Mouse (Mus musculus) left cerebral cortex, postnatal 25 days (tissue): Measurements from ENCODE around the gene Zgpat. TPM values are rescaled to one million over a fixed set of nuclear protein-coding genes. Genes with fewer than 3 reads are reported as not detected.
A peak's percentile ranks its signal among the peaks of the same experiment; 100 is the strongest.

Source experiments
- DNase-seq, 2 experiments: peaks; one replicate each; pipeline ENCODE4 v3.0.0; 2022; ENCODE audit warnings: low spot score in 2 of 2, mixed read lengths in 1 of 2
- intact Hi-C: fragments of 180-260 bp; cut with DNase I; formaldehyde crosslinking; loops from one replicate; pipeline ENCODE4 v1.15.1; 2025
- total RNA-seq, 2 experiments: library from RNA; stranded (reverse); gene quantifications; 2 replicates each; pipeline ENCODE4 v1.2.3; 2021

The Zgpat gene
- total RNA-seq, result 10 to 100 TPM; 64.8 to 68.0 TPM

DNA sequence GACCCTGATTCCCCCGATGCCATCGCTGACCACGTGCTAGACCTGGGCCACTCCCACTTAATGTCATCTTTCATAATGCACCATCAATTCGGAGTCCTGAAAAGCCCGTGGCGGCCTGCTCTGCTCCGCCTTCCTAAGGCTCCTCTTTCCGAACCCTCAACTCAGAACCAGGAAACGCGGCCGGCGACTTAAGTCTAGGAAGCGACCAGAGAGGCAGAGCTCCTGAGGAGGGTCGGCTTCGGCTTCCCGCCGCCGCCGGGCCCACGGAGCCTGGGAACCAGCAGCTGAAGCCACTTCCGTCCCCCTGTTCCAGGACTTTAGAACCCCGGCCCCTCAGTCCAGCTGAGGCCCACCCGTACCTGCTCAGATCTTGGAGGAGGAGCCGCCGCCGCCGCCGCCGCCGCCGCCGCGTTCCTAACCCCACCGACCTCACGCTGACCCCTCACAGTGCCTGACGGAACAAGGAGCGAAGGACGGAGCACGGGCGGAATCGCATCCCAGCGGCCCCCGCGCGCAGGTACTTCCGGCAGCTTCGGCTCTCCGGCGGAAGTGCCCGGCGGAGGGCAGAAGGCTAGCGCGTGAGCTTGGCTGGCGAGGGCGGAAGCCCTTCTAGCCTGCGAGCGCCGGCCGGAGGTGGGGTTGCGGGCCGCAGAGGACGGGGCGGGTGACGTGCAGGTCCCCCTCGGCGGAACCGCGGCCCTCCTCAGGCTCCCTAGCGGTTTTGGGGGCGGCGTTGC is at the start of gene Zgpat, which contains the start of gene Arfrp1:
Gene Zgpat (plus strand): TSS at position 69 of the 737 bp plus-strand sequence.
Gene Arfrp1 (minus strand): TSS at position 545 of the 737 bp plus-strand sequence.
- DNase-seq, result peak; percentile 91 to 93
- intact Hi-C loops, result no loop called here

DNA sequence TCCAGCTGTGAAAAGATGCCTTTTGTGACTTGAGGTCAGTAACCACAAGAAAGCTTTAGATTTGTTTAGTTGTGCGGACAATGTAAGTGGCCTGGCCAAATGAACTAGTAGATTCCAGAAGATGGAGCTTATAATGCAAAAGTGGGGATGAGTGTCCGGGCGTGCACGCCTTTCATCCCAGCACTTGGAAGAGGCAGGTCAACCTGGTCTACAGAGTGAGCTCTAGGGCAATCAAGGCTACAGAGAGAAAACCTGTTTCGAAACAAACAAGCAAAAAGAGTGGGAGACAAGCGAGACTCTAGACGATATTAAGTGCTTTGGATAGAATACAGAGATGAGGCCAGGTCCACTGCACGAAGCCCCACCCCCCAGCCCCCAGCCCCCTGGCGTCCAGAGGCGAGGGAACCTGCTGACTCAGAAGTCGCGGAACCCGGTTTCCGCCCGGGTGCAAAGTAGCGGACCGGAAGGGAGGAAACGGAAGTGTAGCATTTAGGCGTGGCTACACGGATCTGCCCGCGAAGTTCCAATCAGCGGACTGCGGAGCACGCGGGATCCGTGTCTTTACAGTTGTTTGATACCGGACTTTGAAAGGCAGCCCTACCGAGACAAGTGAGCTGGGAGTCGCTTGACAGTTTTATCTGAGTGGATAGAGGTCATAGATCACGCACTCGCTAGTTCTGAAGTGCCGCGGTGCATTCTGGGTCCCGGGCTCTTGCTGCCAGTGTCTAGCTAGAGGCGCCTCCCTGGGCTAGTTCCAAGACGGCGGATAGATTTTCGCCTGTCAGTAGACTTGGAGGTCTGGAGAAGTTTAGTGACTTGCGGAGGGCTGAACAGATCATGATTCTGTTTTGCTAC is 45.3 kb upstream of the Zgpat start, which contains the start of gene Rtel1:
Gene Rtel1 (plus strand): TSS at position 492 of the 855 bp plus-strand sequence.
- DNase-seq, result peak; percentile 84 to 89
- intact Hi-C loops, result no loop called here

DNA sequence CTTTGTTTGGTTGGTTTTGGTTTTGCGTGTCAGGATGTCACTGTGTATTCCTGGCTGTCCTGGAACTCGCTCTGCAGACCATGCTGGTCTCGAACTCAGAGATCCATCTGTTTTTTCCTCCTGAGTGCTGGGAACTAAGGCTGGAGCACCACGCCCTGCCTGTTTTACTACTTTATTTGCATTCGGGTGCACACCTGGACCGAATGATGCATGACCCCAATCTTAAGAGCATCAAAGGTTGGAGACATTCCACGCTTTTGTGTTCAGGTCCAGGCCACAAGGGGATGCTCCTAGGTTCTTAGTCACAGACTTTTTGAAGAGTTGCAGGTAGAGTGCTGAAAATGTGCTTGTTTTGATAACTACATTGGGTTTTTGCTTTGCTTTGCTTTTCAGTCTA is 44.6 kb upstream of the Zgpat start:
- intact Hi-C loops, result no loop called here
- DNase-seq, result no peak

DNA sequence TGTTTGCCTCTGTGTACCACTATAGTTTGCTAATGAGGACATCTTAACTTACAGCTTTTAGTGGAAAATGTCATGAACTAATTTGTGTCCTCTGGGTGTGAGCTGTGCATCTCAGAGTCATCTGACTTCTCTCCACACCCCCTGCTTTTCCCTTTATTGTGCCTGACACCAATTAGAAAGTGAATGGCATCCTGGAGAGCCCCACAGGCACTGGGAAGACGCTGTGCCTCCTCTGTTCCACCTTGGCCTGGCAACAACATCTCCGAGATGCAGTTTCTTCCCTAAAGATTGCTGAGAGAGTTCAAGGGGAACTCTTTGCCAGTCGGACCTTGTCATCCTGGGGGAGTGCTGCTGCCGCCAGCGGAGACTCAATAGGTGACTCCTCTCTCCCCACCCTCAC is 42.6 kb upstream of the Zgpat start:
- intact Hi-C loops, result no loop called here
- DNase-seq, result no peak

DNA sequence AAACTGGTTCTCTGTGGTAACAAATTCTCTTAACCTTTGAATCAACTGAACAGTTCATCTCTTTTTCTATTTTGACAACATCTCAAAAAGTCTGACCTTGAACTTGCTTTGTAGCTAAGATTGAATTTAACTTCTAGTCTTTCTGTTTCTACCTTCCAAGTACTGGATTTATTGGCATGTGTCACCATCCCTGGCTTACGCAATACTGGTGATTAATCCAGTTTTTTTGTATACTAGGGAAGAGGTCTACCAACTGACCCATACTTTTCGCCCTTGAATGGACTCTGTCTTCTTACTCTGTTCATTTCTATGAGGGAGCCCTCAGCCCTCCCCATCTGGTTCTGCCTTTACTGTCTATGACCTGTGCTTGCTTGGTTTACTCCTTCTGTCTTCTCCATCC is 38.6 kb upstream of the Zgpat start:
- intact Hi-C loops, result no loop called here
- no peak for DNase-seq

DNA sequence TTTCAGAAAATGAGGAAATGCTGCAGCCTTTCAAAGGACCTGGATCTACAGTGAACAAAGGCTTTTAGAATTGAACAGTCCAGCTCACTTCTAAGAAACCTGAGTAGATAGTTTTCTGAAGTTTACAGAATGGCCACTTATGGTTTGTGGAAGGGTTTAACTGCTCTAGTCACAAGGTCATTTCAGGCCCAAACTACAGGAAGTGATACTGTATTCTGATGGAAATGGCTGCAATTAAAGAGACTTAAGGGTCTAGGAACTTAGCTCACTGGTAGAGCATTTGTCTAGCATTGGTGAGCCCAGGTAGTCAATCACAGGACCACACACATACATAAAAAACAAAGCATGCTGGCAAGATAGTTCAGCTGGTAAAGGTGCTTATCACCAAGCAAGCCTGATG is 32.2 kb upstream of the Zgpat start:
- intact Hi-C loops, result no loop called here
- no peak for DNase-seq

DNA sequence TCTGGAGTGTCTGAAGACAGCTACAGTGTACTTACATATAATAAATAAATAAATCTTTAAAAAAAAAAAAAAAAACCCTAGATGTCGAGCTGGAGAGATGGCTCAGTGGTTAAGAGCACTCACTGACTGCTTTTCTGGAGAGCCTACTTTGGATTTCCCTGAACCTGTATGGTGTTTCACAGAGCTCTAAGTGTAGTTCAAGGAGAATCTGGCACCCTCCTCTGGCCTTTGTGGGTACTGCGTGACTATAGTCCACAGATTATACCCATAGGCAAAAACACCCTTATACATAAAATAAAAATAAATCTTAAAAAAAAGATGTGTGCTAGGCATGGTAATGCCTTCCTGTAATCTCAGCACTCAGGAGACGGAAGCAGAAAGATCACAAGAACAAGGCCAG is 30.7 kb upstream of the Zgpat start:
- intact Hi-C loops, result no loop called here
- DNase-seq, result peak; percentile 76 to 82

DNA sequence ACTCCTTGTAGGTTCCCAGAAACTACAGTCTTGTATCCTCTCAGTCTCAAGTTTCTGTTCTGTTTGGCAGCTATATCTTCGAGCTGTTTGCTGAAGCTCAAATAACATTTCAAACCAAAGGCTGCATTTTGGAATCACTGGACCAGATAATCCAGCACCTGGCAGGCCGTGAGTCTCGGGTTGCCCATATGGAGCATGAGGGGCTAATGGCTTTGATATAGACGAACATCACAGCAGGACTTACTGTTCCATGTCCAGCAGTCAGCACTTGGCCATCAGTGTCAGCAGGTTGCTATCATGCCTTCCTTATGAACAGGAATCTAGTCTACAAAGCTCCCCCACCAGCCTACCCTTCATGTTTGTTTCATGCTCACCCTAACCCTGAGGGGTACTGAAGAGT is 24.3 kb upstream of the Zgpat start:
- intact Hi-C loops, result no loop called here
- no peak for DNase-seq

DNA sequence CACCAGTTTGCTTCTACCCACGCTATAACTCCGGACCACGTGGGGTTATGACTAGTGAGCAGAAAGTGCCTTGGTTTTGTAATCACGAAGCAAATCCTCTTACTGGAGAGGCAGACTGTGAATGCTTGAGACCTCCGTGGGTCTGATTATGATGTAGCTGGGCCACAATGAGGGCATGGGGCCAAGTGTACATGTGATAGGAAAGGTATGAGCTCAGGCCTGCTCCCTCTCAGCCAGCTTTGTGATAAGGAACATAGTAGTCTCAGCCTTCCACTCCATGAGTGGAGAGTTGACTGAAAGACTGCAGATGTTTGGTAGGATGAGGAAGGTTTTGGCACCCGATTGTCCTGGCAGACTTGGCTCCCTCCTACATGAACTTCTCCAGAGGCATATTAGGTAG is 22.0 kb upstream of the Zgpat start:
- intact Hi-C loops, result no loop called here
- no peak for DNase-seq

DNA sequence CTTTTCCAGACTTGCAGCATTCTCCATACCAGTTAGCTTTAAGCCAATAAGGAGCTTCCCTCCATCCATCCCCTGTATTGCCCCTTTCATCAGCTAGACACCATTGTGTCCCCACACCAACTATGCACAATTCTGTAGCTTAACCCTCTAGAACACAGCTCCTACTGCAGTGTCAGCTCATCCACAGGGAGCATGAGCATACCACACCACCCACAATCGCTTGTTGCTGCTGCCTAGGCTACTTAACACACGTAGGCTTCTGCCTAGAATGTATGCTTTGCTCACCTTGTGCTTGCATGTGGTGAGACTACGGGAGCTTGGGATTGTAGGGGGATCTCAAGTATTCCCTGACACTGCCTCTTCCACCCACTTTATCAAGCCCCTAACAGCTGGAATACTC is 7.9 kb upstream of the Zgpat start:
- intact Hi-C loops, result no loop called here
- peak in 1 of 2 experiments; percentile 10 for DNase-seq

DNA sequence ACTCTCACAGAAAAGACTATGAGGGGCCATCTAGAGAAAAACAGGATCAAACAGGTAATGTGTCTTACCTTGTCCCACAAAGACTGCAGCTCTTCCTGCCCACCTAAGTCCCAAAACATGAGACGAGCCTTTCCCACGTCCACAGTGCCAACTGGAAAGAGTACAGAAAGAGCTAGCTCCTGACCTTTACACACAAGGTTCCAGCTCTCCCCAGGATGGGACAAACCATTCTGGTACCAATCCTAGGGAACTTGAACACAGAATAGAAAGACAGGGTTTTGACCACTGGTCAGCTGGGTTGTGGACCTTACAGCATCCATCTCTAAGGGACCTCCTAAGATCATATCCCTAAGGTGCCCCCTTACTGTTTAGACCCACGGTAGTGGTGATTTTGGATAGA is 782 bp upstream of the Zgpat start:
- intact Hi-C loops, result no loop called here
- no peak for DNase-seq

DNA sequence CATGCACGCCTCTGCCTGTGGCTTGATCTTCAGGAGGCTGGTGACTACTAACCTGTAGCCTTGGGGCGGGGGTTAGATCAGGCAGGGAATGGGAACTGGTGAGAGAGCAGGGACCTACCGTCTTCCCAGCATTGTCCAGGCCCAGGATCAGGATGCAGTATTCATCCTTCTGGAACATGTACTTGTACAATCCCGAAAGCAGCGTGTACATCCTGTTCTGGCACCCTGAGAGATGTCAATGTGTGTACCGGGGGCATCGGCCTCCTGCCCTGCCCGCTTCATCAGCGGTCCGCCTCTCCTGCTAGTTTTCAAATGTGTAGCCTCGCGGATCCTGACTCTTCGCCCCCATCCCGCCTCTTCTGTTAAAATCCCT is 255 bp upstream of the Zgpat start:
- no peak for DNase-seq
- intact Hi-C loops, result no loop called here

DNA sequence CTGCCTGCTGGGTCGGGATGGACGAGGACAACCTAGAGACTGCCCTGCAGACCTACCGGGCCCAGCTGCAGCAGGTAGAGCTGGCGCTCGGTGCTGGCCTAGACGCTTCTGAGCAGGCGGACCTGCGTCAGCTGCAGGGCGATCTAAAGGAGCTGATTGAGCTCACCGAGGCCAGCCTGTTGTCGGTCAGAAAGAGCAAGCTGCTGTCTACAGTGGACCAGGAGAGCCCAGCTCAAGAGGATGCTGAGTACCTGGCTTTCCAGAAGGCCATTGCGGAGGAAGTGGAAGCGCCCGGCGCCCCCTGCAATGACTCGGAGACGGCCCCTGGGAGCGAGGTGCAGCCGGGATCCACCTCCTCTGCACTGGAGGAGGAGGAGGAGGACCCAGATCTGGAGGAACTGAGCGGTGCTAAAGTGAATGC is 937 bp downstream of the Zgpat start:
- intact Hi-C loops, result no loop called here
- DNase-seq, result no peak

DNA sequence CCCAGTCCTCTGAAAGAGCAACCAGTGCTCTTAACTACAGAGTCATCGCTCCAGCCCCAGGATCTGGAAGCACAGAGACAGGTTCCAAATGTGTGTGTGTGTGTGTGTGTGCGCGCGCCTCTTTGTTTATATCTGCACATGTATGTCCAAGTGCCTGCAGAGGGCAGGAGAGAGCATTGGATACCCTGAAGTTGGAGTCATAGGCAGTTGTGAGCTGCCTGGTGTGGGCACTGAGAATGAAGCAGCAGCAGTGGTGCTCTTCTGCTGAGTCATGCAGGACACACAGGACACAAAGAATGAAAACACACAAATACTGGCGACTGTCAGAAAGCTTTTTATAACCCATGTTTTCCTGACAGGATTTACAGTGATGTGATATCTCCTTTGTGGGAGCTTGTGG is 5.3 kb downstream of the Zgpat start:
- intact Hi-C loops, result no loop called here
- DNase-seq, result no peak

DNA sequence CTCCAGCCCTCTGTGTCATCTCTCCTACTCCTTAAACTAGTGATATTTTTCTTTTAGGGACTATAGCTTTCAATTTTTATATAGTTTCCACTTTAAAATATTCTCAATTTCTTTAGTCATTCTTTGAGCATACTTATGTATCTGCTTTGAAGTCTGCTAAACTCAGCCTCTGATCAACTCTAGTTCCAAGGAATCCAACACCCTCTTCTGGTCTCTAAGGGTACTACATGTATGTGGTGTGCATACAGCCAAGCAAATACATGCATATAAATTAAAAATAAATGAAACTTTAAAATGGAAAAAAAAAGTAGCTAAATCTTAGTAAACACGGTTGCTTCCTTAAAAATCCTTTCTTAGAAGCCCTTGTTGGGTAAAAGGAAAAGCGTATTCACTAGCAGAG is 11.1 kb downstream of the Zgpat start:
- intact Hi-C loops, result no loop called here
- no peak for DNase-seq

DNA sequence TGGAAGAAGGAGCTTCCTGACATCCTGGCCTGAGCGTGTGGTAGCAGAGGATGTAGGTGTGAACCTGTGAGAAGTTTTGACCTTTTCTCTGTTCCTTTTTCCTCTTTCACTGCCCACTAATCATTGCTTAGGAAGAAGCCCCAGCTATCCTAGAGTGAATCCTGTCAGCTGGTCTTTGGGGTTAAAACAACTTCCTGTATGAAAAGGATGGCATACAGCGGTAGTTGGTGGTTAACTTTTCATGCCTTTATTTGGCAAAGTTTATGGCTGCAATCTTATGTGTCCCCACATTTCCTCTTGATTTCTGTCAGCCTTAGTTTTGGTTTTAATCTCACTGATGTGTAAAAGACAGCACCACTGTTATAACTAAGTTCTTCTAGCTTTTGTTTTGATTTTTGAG is 12.5 kb downstream of the Zgpat start:
- no peak for DNase-seq
- intact Hi-C loops, result no loop called here

DNA sequence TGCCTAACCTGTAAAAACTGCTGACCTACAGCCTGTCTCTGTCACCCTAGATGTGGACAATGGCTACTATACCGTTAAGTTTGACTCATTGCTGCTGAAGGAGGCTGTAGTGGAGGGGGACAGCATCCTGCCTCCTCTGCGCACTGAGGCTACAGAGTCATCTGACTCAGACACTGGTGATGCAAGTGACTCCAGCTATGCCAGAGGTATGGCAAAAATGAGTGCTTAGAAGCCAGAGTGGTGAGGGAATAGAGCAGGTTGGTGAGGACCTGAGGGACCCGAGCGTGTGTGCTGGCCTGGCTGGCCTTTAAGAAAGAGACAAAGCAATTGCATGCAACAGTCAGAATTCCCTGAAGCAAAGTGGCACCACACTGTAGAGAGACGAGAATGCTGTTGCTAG is 14.0 kb downstream of the Zgpat start:
- no peak for DNase-seq
- intact Hi-C loops, result no loop called here

DNA sequence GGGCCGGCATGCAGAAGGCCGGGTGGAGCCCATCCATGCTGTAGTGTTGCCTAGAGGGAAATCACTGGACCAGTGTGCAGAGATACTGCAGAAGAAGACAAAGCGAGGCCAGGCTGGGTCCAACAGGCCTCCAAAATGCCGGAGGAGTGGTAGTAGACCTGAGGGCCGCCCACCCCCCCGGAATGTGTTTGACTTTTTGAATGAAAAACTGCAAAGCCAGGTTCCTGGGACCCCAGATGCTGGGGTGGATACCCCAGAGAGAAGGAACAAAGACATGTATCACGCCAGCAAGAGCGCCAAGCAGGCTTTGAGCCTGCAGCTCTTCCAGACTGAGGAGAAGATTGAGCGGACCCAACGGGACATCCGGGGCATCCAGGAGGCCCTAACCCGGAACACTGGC is 15.1 kb downstream of the Zgpat start, which contains the start of gene Lime1:
Gene Lime1 (plus strand): TSS at position 301 of the 400 bp plus-strand sequence.
- intact Hi-C loops, result no loop called here
- no peak for DNase-seq

DNA sequence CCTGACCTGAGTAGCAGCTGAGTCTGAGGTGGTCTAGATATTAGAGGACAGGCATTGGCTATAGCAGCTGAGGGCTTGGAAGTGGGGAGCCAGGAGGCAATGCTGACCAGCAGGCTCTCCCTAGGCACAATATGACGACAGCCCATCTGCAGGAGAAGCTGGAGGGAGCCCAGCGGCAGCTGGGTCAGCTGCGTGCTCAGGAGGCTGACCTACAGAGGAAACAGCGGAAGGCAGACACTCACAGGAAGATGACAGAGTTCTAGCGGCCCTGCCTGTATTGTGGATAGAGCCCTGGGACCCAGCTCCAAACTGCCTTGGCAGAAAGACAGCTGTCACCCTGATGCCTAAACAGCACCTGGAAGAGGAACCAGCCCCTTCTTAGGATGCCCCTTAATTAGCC is 15.5 kb downstream of the Zgpat start:
- DNase-seq, result no peak
- intact Hi-C loops, result no loop called here

DNA sequence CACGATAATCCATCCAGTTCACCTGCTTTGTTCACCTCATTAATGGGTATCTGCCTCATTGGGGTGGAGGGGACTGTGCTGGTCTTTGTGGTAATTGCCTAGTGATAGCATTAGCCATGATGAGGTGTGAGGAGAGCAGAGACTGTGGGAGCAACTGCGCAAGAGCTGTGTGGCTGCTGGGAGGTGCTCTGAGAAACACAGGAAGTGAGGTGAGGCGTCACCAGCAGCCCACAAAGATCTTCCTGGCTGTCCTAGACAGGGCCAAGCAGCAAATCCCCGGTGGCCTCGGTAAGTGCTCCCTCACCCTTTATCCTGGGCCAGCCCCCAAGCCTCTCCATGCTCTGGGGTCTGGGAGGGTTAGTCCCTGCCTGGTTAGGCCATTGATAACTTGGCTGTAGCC is 16.4 kb downstream of the Zgpat start:
- intact Hi-C loops, result no loop called here
- DNase-seq, result no peak
